ENCODE assay signal across 13 mouse cellular contexts in genomic region chr8:96256294-96256693, GRCm38 (mm10).
DNase-seq lines count a peak whose midpoint lies in the region; ATAC-seq and TF ChIP-seq lines count a peak whose summit lies in the region.
"Had no signal": no experiment of that assay in that cellular context is flagged by ENCODE, and none has a peak within 500 bp of the region (broad histone marks: within the 10 kb centered on the region; RNA-seq: fewer than 3 reads in every experiment).

No protein-coding gene starts in this region.

- WGBS in forebrain, embryonic 13.5 days: 62% methylated on average over 5 of the region's 5 CpGs
- WGBS in midbrain, postnatal 0 days: 39% methylated on average over 5 of the region's 5 CpGs

- H3K4me1 ChIP-seq in forebrain, embryonic 13.5 days: 0 out of 2 replicates have a peak, but pooled peaks cover 4% of the 10 kb centered on the region
- H3K4me1 ChIP-seq in midbrain, postnatal 0 days (ENCODE audit: insufficient read depth, low read length): peaks cover 2% of the 10 kb centered on the region; the same call in 1 of the 2 replicates
- H3K4me1 ChIP-seq: kidney, embryonic 15.5 days; limb, embryonic 12.5 days had no signal

- ATAC-seq in forebrain, embryonic 13.5 days: peak; percentile 70
- ATAC-seq in midbrain, postnatal 0 days (ENCODE audit: low FRiP score): no peak

- H3K4me3 ChIP-seq in forebrain, embryonic 13.5 days: no peak overlapping the region
- H3K4me3 ChIP-seq in midbrain, postnatal 0 days (ENCODE audit: low read depth, low read length): no peak overlapping the region
- H3K4me3 ChIP-seq: kidney, embryonic 15.5 days; limb, embryonic 12.5 days; myocyte had no signal

- no peaks in the 10 kb centered on the region for H3K36me3 ChIP-seq in forebrain, embryonic 13.5 days (ENCODE audit: poor library complexity, severe bottlenecking)
- H3K36me3 ChIP-seq in midbrain, postnatal 0 days (ENCODE audit: insufficient read depth, low read length): no peaks in the 10 kb centered on the region
- H3K36me3 ChIP-seq: kidney, embryonic 15.5 days; limb, embryonic 12.5 days had no signal

- no peaks in the 10 kb centered on the region for H3K9me3 ChIP-seq in forebrain, embryonic 13.5 days (replicated peaks)
- H3K9me3 ChIP-seq in midbrain, postnatal 0 days (ENCODE audit: low read length): no peaks in the 10 kb centered on the region
- H3K9me3 ChIP-seq: kidney, embryonic 15.5 days; limb, embryonic 12.5 days had no signal

- H3K4me2 ChIP-seq in forebrain, embryonic 13.5 days: no peak overlapping the region
- no peak overlapping the region for H3K4me2 ChIP-seq in midbrain, postnatal 0 days (ENCODE audit: low read depth, low read length, poor library complexity, severe bottlenecking)
- H3K4me2 ChIP-seq: kidney, embryonic 15.5 days; limb, embryonic 12.5 days had no signal

- no peak for TF ChIP-seq CTCF in midbrain, postnatal 0 days (IDR thresholded peaks at IDR 0.05)

- 0 out of 2 replicates have a peak overlapping the region, but pooled peaks have one; percentile 17 for H3K27ac ChIP-seq in forebrain, embryonic 13.5 days
- peak overlapping the region; percentile 55; the same call in 1 of the 2 replicates for H3K27ac ChIP-seq in midbrain, postnatal 0 days (ENCODE audit: low read depth, low read length)
- H3K27ac ChIP-seq: kidney, embryonic 15.5 days; limb, embryonic 12.5 days had no signal

- DNase-seq in layer of hippocampus, adult 11-12 months (ENCODE audit: low spot score): peak; percentile 35
- no peak for DNase-seq in layer of hippocampus, postnatal 25 days (ENCODE audit: extremely low spot score in 1 of 2, low spot score in 1 of 2)
- DNase-seq in layer of hippocampus, adult 9-11 months: peak; percentile 47
- DNase-seq in midbrain, postnatal 0 days (ENCODE audit: low spot score): no peak
- DNase-seq in embryo, embryonic 10 days (ENCODE audit: low spot score): no peak
- DNase-seq in T-cell, adult 2 months (ENCODE audit: low spot score): no peak
- no peak for DNase-seq in adipocyte (ENCODE audit: low spot score)
- DNase-seq: B cell, adult 2 months; cerebellum, adult 18-20 months had no signal

- H3K9ac ChIP-seq in forebrain, embryonic 13.5 days: no peak overlapping the region
- H3K9ac ChIP-seq in midbrain, postnatal 0 days (replicated peaks; ENCODE audit: low read length, poor library complexity, severe bottlenecking): no peak overlapping the region
- H3K9ac ChIP-seq: kidney, embryonic 15.5 days; limb, embryonic 12.5 days had no signal

- no peaks in the 10 kb centered on the region for H3K27me3 ChIP-seq in forebrain, embryonic 13.5 days
- no peaks in the 10 kb centered on the region for H3K27me3 ChIP-seq in midbrain, postnatal 0 days (ENCODE audit: insufficient read depth, low read length)
- H3K27me3 ChIP-seq: kidney, embryonic 15.5 days; limb, embryonic 12.5 days had no signal

Comparison
In these comparisons a context has a peak if more than half of its experiments do, and no peak if none do; other contexts are left out.
1. DNase-seq: peak in layer of hippocampus, adult 11-12 months (single experiment) and layer of hippocampus, adult 9-11 months (single experiment); none in layer of hippocampus, postnatal 25 days (0 of 2), midbrain, postnatal 0 days (single experiment), embryo, embryonic 10 days (single experiment), T-cell, adult 2 months (single experiment) and adipocyte (single experiment).